ENCODE assay signal across 10 mouse cellular contexts in genomic region chr9:23012130-23012529, GRCm38 (mm10).
DNase-seq lines count a peak whose midpoint lies in the region; ATAC-seq and TF ChIP-seq lines count a peak whose summit lies in the region.
"Had no signal": no experiment of that assay in that cellular context is flagged by ENCODE, and none has a peak within 500 bp of the region (broad histone marks: within the 10 kb centered on the region; RNA-seq: fewer than 3 reads in every experiment).

No protein-coding gene starts in this region.

- peak; percentile 48 for TF ChIP-seq CTCF in intestine, postnatal 0 days (IDR thresholded peaks at IDR 0.05; ENCODE audit: low read depth)
- peak; percentile 28 for TF ChIP-seq CTCF in ES-Bruce4 (IDR thresholded peaks at IDR 0.05; ENCODE audit: low read depth, low read length)
- TF ChIP-seq CTCF in thymus, adult 2 months (IDR thresholded peaks at IDR 0.05; ENCODE audit: borderline replicate concordance, control insufficient read depth, extremely low read depth, insufficient read depth, low read length, poor library complexity), result no peak

- TF ChIP-seq POLR2A in ES-Bruce4 (IDR thresholded peaks at IDR 0.05; ENCODE audit: insufficient read depth, low read length), result no peak
- no peak for TF ChIP-seq POLR2A in thymus, adult 2 months (IDR thresholded peaks at IDR 0.05; ENCODE audit: control insufficient read depth, extremely low read depth, insufficient read depth, low read length, poor library complexity)

- TF ChIP-seq EP300 in ES-Bruce4 (IDR thresholded peaks at IDR 0.05; ENCODE audit: insufficient read depth, low read depth, low read length), result no peak

- H3K9ac ChIP-seq in intestine, postnatal 0 days (ENCODE audit: low read depth, low read length), result no peak overlapping the region
- H3K9ac ChIP-seq in intestine, embryonic 15.5 days, result no peak overlapping the region
- H3K9ac ChIP-seq in ES-Bruce4 (ENCODE audit: low read depth, poor library complexity, severe bottlenecking), result no peak overlapping the region
- no peak overlapping the region for H3K9ac ChIP-seq in embryonic facial prominence, embryonic 12.5 days
- no peak overlapping the region for H3K9ac ChIP-seq in hindbrain, embryonic 16.5 days (ENCODE audit: low read depth, low read length)
- H3K9ac ChIP-seq in intestine, embryonic 16.5 days (ENCODE audit: low read depth, low read length), result no peak overlapping the region

- DNase-seq in thymus, adult 2 months, result no peak
- DNase-seq in spleen, postnatal 14 days (ENCODE audit: low spot score in 2 of 2), result no peak

- WGBS in intestine, postnatal 0 days, result 42% methylated on average over 5 of the region's 5 CpGs
- 31% methylated on average over 5 of the region's 5 CpGs for WGBS in intestine, embryonic 15.5 days
- WGBS in embryonic facial prominence, embryonic 12.5 days, result 3% methylated on average over 5 of the region's 5 CpGs
- 19% methylated on average over 5 of the region's 5 CpGs for WGBS in hindbrain, embryonic 16.5 days
- 17% methylated on average over 5 of the region's 5 CpGs for WGBS in thymus, adult 2 months
- WGBS in intestine, embryonic 16.5 days, result 29% methylated on average over 5 of the region's 5 CpGs

- H3K27ac ChIP-seq in intestine, postnatal 0 days (ENCODE audit: low read depth, low read length), result no peak overlapping the region
- H3K27ac ChIP-seq in intestine, embryonic 15.5 days, result no peak overlapping the region
- no peak overlapping the region for H3K27ac ChIP-seq in ES-Bruce4 (ENCODE audit: insufficient read depth, low read length)
- H3K27ac ChIP-seq in embryonic facial prominence, embryonic 12.5 days, result peak overlapping the region; percentile 67; the same call in 1 of the 2 replicates
- H3K27ac ChIP-seq in hindbrain, embryonic 16.5 days (ENCODE audit: low read depth, low read length), result no peak overlapping the region
- no peak overlapping the region for H3K27ac ChIP-seq in thymus, adult 2 months (ENCODE audit: control insufficient read depth, insufficient read depth, low read length)
- no peak overlapping the region for H3K27ac ChIP-seq in intestine, embryonic 16.5 days (ENCODE audit: low read length)

- no peaks in the 10 kb centered on the region for H3K36me3 ChIP-seq in intestine, postnatal 0 days (ENCODE audit: control insufficient read depth, insufficient read depth)
- H3K36me3 ChIP-seq in intestine, embryonic 15.5 days, result no peaks in the 10 kb centered on the region
- H3K36me3 ChIP-seq in ES-Bruce4 (ENCODE audit: control insufficient read depth, insufficient read depth, low read length, poor library complexity, severe bottlenecking), result no peaks in the 10 kb centered on the region
- no peaks in the 10 kb centered on the region for H3K36me3 ChIP-seq in embryonic facial prominence, embryonic 12.5 days
- H3K36me3 ChIP-seq in hindbrain, embryonic 16.5 days (ENCODE audit: control insufficient read depth, insufficient read depth, low read length), result no peaks in the 10 kb centered on the region
- H3K36me3 ChIP-seq in thymus, adult 2 months (ENCODE audit: control insufficient read depth, insufficient read depth, low read length), result no peaks in the 10 kb centered on the region
- H3K36me3 ChIP-seq in intestine, embryonic 16.5 days (ENCODE audit: control insufficient read depth, insufficient read depth, low read length), result no peaks in the 10 kb centered on the region
- H3K36me3 ChIP-seq: G1E had no signal

- no peak for ATAC-seq in intestine, postnatal 0 days
- no peak for ATAC-seq in intestine, embryonic 15.5 days
- ATAC-seq in embryonic facial prominence, embryonic 12.5 days (ENCODE audit: insufficient number of reproducible peaks, insufficient read depth, low FRiP score, low TSS enrichment), result no peak
- ATAC-seq in hindbrain, embryonic 16.5 days, result 0 out of 2 replicates have a peak, but pooled peaks have one; percentile 28
- no peak for ATAC-seq in intestine, embryonic 16.5 days

- no peaks in the 10 kb centered on the region for H3K27me3 ChIP-seq in intestine, postnatal 0 days (replicated peaks; ENCODE audit: control insufficient read depth, insufficient read depth, low read length)
- H3K27me3 ChIP-seq in intestine, embryonic 15.5 days (replicated peaks), result no peaks in the 10 kb centered on the region
- no peaks in the 10 kb centered on the region for H3K27me3 ChIP-seq in ES-Bruce4 (ENCODE audit: control insufficient read depth, insufficient read depth, low read length, poor library complexity, severe bottlenecking)
- H3K27me3 ChIP-seq in embryonic facial prominence, embryonic 12.5 days, result no peaks in the 10 kb centered on the region
- H3K27me3 ChIP-seq in hindbrain, embryonic 16.5 days (replicated peaks; ENCODE audit: control insufficient read depth, insufficient read depth, low read length), result peaks cover 6% of the 10 kb centered on the region
- no peaks in the 10 kb centered on the region for H3K27me3 ChIP-seq in thymus, adult 2 months (ENCODE audit: control insufficient read depth, insufficient read depth, low read length)
- no peaks in the 10 kb centered on the region for H3K27me3 ChIP-seq in intestine, embryonic 16.5 days (replicated peaks; ENCODE audit: control insufficient read depth, insufficient read depth, low read length)

- H3K4me2 ChIP-seq in intestine, postnatal 0 days (replicated peaks; ENCODE audit: low read depth), result no peak overlapping the region
- H3K4me2 ChIP-seq in intestine, embryonic 15.5 days (replicated peaks), result no peak overlapping the region
- peak overlapping the region; percentile 21; the same call in 1 of the 2 replicates for H3K4me2 ChIP-seq in embryonic facial prominence, embryonic 12.5 days (replicated peaks)
- H3K4me2 ChIP-seq in hindbrain, embryonic 16.5 days (ENCODE audit: low read length), result peak overlapping the region; percentile 15; the same call in 1 of the 2 replicates
- H3K4me2 ChIP-seq in intestine, embryonic 16.5 days (ENCODE audit: low read depth, low read length), result no peak overlapping the region

- H3K4me1 ChIP-seq in intestine, postnatal 0 days (replicated peaks; ENCODE audit: control insufficient read depth, insufficient read depth, low read length), result no peaks in the 10 kb centered on the region
- H3K4me1 ChIP-seq in intestine, embryonic 15.5 days (replicated peaks), result peaks cover 4% of the 10 kb centered on the region; the same call in 1 of the 2 replicates
- H3K4me1 ChIP-seq in ES-Bruce4 (ENCODE audit: control insufficient read depth, insufficient read depth, low read length), result no peaks in the 10 kb centered on the region
- H3K4me1 ChIP-seq in embryonic facial prominence, embryonic 12.5 days, result peaks cover 39% of the 10 kb centered on the region
- H3K4me1 ChIP-seq in hindbrain, embryonic 16.5 days (ENCODE audit: control insufficient read depth, insufficient read depth, low read depth, low read length), result peaks cover 11% of the 10 kb centered on the region
- peaks cover 5% of the 10 kb centered on the region for H3K4me1 ChIP-seq in thymus, adult 2 months (replicated peaks; ENCODE audit: control insufficient read depth, insufficient read depth, low read length)
- H3K4me1 ChIP-seq in intestine, embryonic 16.5 days (ENCODE audit: control insufficient read depth, insufficient read depth, low read length), result peaks cover 3% of the 10 kb centered on the region; the same call in 1 of the 2 replicates

- no peak overlapping the region for H3K4me3 ChIP-seq in intestine, postnatal 0 days (ENCODE audit: low read depth, low read length)
- H3K4me3 ChIP-seq in intestine, embryonic 15.5 days (replicated peaks), result no peak overlapping the region
- no peak overlapping the region for H3K4me3 ChIP-seq in ES-Bruce4 (ENCODE audit: low read depth, low read length)
- no peak overlapping the region for H3K4me3 ChIP-seq in embryonic facial prominence, embryonic 12.5 days
- no peak overlapping the region for H3K4me3 ChIP-seq in hindbrain, embryonic 16.5 days (ENCODE audit: low read length)
- H3K4me3 ChIP-seq in thymus, adult 2 months (ENCODE audit: control insufficient read depth, insufficient read depth, low read length), result no peak overlapping the region
- no peak overlapping the region for H3K4me3 ChIP-seq in intestine, embryonic 16.5 days (ENCODE audit: low read length)
- H3K4me3 ChIP-seq: megakaryocyte, embryonic 14.5 days had no signal

- H3K9me3 ChIP-seq in intestine, postnatal 0 days (ENCODE audit: control insufficient read depth), result no peaks in the 10 kb centered on the region
- no peaks in the 10 kb centered on the region for H3K9me3 ChIP-seq in intestine, embryonic 15.5 days
- H3K9me3 ChIP-seq in ES-Bruce4 (replicated peaks; ENCODE audit: control insufficient read depth, insufficient read depth, low read length, poor library complexity, severe bottlenecking), result no peaks in the 10 kb centered on the region
- no peaks in the 10 kb centered on the region for H3K9me3 ChIP-seq in embryonic facial prominence, embryonic 12.5 days
- no peaks in the 10 kb centered on the region; the same call in 1 of the 2 replicates for H3K9me3 ChIP-seq in hindbrain, embryonic 16.5 days (ENCODE audit: control insufficient read depth, low read length)
- H3K9me3 ChIP-seq in intestine, embryonic 16.5 days (ENCODE audit: control insufficient read depth, low read length), result no peaks in the 10 kb centered on the region

Comparison
In these comparisons a context has a peak if more than half of its experiments do, and no peak if none do; other contexts are left out.
1. H3K4me2 ChIP-seq: peak in embryonic facial prominence, embryonic 12.5 days (single experiment) and hindbrain, embryonic 16.5 days (single experiment); none in intestine, postnatal 0 days (single experiment), intestine, embryonic 15.5 days (single experiment) and intestine, embryonic 16.5 days (single experiment).